Mouse (Mus musculus): Measurements from ENCODE around the gene Ank3. TPM values are rescaled to one million over a fixed set of nuclear protein-coding genes. Genes with fewer than 3 reads are reported as not detected.
"Not testable (repeated sequence)": the region's sequence is repeated elsewhere in the genome, so short reads cannot be mapped to it uniquely, and the experiment has no call there.

Gene Ank3
- polyA plus RNA-seq, 2 experiments from 2014 or later, result 1.1 to 1.2 TPM

- no peak for ATAC-seq
Observed at GRCm38 (mm10) chr10:69907795-69908764, 509.5 kb downstream of the Ank3 start.

- no peak for ATAC-seq
Observed at GRCm38 (mm10) chr10:69909856-69910255, 511.3 kb downstream of the Ank3 start.

- not testable (repeated sequence) for ATAC-seq
Observed at GRCm38 (mm10) chr10:69910304-69910703, 511.7 kb downstream of the Ank3 start.

GRCm38 (mm10) chr10:69910726-69911125, 512.2 kb downstream of the Ank3 start:
- ATAC-seq, result not testable (repeated sequence)

DNA sequence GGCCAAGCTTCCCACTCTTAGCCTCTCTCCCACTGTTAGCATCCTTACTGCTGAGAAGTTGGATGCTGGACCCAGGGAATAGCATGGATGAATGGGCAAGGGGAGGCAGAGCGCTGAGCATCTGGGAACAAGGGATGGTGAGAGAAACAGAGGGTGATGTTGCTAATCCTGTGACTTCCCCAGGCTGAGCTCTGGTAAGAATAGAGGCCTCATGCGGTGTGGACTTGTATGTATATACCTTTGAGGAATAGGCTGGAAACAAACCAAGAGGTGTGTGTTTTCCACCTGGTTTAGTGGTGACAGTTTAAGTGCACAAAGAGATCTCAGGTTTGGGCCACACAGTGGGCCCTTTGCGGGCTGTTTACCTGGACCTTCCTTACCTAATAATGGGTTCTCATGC, 517.0 kb downstream of the Ank3 start:
- ATAC-seq, result no peak

- no peak for ATAC-seq
Observed at GRCm38 (mm10) chr10:69916205-69916604, 517.6 kb downstream of the Ank3 start.

DNA sequence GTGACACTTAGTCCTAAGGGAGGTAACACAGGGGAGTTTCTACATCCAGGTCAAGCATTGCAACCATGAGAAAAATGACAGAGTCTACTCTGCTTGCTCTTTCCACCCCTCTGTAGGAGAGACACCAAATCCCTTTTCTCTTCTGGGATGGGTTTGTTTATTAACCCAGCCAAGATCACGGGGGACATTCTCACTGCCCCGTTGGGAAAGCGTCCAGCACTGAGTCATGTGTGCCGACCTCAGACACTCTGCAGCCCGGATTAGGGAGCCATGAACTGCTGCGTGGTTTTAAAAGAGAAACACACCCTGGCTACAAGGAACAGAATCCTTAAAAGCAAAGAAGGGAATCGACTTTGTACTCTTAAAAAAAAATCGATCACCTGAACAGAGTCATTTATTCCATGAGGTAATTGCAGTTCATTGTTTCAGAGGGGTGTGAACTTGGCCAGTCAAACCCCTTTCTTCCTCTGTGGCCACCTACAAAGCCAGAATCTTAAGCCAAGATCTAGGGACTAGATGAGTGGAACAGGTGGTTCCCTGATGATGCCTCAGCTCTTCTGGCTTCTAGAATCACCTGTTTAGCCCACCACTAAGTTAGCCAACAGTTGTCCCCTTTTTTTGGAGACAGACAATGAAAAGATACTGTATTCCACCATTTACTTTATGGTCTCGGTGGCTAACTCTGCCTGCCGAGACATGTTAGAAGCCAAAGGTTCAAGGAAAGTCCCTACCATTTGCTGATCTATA, 518.3 kb downstream of the Ank3 start:
- no peak for ATAC-seq

DNA sequence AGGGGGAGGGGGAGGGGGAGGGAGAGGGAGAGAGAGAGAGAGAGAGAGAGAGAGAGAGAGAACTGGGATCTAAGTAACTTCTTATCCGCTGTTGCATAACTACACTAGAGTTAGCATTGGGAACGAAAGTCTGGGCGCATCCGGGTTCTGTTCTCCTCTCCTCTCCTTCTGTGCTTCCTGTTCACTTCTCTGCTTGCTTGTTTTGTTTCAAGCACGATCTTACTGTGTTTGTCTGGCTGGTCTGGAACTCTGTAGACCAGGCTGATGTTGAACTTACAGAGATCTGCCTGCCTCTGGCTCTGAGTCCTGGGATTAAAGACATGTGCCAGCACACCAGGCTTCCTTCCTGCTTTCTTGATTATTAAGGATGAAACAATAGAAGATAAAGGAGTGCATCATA, 519.1 kb downstream of the Ank3 start:
- no peak for ATAC-seq

DNA sequence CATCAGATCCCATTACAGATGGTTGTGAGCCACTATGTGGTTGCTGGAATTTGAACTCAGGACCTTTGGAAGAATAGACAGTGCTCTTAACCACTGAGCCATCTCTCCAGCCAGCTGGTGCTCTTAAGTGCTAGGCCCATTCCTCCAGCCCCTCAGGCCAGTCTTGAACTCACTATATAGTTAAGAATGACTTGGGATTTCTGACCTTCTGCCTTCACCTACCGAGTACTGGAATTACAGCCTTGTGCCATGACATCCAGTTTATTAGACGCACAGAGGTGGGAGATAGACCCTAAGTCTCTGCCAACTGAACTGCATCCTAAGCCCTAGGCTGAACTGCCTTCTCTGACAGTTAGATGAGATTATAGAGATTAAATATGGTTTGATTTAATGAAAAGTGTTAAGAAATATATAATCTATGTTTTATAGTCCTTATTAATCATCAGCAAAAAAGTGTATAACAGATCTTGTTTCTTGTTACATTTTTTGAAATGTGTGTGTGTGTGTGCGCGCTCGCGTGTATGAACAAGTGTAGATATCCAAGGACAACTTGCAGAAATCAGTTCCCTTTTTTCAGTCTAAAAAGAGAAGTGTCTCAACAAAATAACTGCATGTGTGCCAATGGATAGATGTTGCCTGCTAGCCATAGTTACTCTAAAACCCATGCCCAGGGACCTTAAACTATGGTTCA, 520.0 kb downstream of the Ank3 start:
- no peak for ATAC-seq

GRCm38 (mm10) chr10:69919152-69919492, 520.5 kb downstream of the Ank3 start:
- no peak for ATAC-seq

- no peak for ATAC-seq
Observed at GRCm38 (mm10) chr10:69919746-69920145, 521.2 kb downstream of the Ank3 start.

DNA sequence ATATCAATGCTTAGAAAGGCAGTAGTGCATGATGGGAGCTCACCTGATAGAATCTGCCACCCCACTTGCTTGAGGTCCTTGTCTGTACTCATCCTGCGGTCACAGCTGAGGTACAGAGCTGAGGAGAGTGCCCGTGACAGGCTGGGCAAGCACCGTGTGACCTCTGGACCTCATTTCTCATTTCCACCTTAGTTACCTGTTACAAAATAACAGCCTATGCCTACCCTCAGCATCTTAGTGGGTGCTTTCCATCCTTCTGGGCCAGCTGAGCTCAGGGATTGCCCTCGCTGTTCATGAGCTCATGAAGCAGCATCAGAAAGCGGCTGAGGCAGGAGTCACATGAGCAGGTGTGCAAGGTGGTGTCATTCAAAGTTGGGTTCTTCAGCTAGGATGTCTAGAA, 523.5 kb downstream of the Ank3 start:
- ATAC-seq, result no peak

GRCm38 (mm10) chr10:69923801-69924200, 525.2 kb downstream of the Ank3 start:
- no peak for ATAC-seq

GRCm38 (mm10) chr10:69924321-69924720, 525.7 kb downstream of the Ank3 start:
- ATAC-seq, result no peak

GRCm38 (mm10) chr10:69924845-69925244, 526.3 kb downstream of the Ank3 start:
- ATAC-seq, result no peak

GRCm38 (mm10) chr10:69925285-69926157, 526.9 kb downstream of the Ank3 start:
- ATAC-seq, result no peak

- no peak for ATAC-seq
Observed at GRCm38 (mm10) chr10:69926158-69926882, 527.7 kb downstream of the Ank3 start.

DNA sequence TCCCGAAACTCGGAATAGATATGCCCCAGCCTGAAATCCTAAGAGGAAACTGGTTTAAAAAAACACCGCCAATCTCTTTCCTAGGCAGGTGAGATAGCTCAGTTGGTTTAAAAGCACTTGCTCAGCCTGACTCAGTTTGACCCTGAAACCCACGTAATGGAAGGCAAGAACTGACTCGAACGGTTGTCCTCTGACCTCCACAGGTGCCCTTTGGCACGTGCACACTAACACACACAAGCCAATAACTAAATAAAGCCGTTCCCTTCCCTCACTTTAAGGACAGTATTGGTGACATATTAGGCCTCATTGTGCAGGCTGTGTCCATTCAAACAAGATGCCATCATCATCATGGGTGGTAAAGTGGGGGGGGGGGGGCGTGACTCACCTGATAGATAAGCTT, 528.4 kb downstream of the Ank3 start:
- no peak for ATAC-seq

DNA sequence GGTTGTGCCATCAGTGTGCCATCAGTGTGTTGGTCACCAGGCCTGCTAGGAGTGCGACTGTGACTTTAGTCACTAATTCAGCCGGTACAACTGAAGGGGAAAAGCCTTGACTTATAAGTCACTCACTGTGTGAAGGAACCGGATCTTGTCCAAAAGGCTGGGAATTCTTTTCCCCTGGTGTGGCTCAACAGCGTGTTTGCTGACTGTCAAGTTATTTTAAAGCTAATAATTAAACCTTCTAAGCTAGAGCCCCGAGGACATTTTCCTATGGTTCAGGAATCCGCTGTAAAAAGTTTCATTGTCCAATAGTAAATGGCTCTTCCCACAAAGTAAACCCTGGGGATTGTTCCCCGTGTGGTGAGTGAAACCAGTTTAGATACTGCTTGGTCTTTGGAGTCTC, 529.8 kb downstream of the Ank3 start:
- no peak for ATAC-seq

GRCm38 (mm10) chr10:69930503-69930902, 531.9 kb downstream of the Ank3 start:
- no peak for ATAC-seq

DNA sequence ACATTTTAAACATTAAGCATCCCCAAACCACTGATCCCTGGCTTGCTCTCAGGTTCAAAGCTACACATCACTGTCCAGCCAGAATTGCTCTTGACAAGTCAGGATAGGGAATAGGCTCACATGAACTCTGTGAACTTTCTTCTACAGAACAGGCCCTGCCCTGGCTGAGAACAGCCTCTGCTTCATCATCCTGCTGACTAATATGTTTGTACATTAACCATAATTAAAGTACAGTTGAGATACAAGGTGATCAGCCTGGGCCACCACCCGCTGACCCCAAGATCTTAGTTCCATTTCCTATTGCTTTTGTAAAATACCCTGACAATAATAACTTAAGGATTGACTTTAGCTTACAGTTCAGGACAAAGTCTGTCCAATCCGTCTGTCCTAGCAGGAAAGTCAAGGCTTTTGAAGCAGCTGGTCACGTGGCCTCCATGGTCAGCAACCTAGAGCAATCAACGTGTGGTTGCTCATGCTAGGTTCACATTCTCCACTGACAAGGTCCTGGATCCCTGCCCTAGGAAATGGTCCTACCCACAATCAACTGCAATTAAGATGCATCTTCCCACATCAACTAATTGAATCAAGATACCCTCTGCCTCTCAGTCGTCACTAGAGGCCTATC, 538.0 kb downstream of the Ank3 start:
- no peak for ATAC-seq
